Comparison of ENCODE assay signal across 32 mouse cellular contexts in the genomic region with DNA sequence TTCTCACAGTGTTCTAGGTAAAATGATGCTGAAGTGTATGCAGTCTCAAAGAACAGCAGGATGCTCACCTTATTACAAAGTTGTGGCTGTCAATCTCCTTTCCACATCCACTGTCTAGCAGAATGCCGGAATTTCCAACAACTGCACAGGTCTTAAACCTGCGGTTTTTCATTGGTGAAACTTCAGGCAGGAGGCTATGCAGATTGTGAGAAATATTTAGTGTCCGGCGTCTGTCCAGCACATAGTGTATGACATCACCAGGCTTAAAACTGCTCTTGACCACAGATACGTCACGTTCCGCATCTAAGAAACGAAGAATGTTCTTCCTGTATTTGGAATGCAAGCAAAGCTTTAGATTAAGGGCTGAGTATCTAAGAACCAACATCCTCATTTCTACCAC.
"Had no signal": no experiment of that assay in that cellular context is flagged by ENCODE, and none has a peak within 500 bp of the region (broad histone marks: within the 10 kb centered on the region; RNA-seq: fewer than 3 reads in every experiment).

No protein-coding gene starts in this region.

- H3K4me2 ChIP-seq: limb, embryonic 12.5 days; limb, embryonic 13.5 days; limb, embryonic 15.5 days; liver, embryonic 11.5 days; liver, embryonic 12.5 days; liver, embryonic 13.5 days; liver, embryonic 15.5 days; lung, embryonic 14.5 days; lung, embryonic 15.5 days; midbrain, embryonic 11.5 days; midbrain, embryonic 12.5 days; midbrain, embryonic 13.5 days; midbrain, embryonic 15.5 days; neural tube, embryonic 12.5 days; neural tube, embryonic 13.5 days had no signal

- H3K36me3 ChIP-seq: limb, embryonic 12.5 days; limb, embryonic 13.5 days; limb, embryonic 15.5 days; liver, embryonic 12.5 days; liver, embryonic 13.5 days; liver, embryonic 15.5 days; lung, embryonic 15.5 days; midbrain, embryonic 10.5 days; midbrain, embryonic 12.5 days; neural tube, embryonic 12.5 days had no signal

- H3K27me3 ChIP-seq: limb, embryonic 12.5 days; limb, embryonic 13.5 days; limb, embryonic 15.5 days; liver, embryonic 12.5 days; liver, embryonic 13.5 days; liver, embryonic 15.5 days; lung, embryonic 15.5 days; megakaryocyte, embryonic 14.5 days; midbrain, embryonic 12.5 days; midbrain, embryonic 13.5 days; midbrain, embryonic 15.5 days; neural tube, embryonic 12.5 days; neural tube, embryonic 13.5 days had no signal

- H3K4me1 ChIP-seq: limb, embryonic 12.5 days; limb, embryonic 13.5 days; limb, embryonic 15.5 days; liver, embryonic 12.5 days; liver, embryonic 13.5 days; liver, embryonic 15.5 days; lung, embryonic 15.5 days; megakaryocyte, embryonic 14.5 days; midbrain, embryonic 10.5 days; midbrain, embryonic 12.5 days; midbrain, embryonic 13.5 days; midbrain, embryonic 15.5 days; neural tube, embryonic 12.5 days; neural tube, embryonic 13.5 days had no signal

- H3K9ac ChIP-seq: limb, embryonic 12.5 days; limb, embryonic 13.5 days; limb, embryonic 15.5 days; liver, embryonic 12.5 days; liver, embryonic 13.5 days; liver, embryonic 14.5 days; liver, embryonic 15.5 days; liver, postnatal 0 days; lung, embryonic 14.5 days; lung, embryonic 15.5 days; midbrain, embryonic 12.5 days; midbrain, embryonic 13.5 days; midbrain, embryonic 15.5 days; neural tube, embryonic 12.5 days; neural tube, embryonic 13.5 days had no signal

- H3K4me3 ChIP-seq: limb, embryonic 12.5 days; limb, embryonic 13.5 days; limb, embryonic 15.5 days; liver, embryonic 12.5 days; liver, embryonic 13.5 days; liver, embryonic 15.5 days; lung, embryonic 15.5 days; megakaryocyte, embryonic 14.5 days; midbrain, embryonic 10.5 days; midbrain, embryonic 12.5 days; midbrain, embryonic 13.5 days; midbrain, embryonic 15.5 days; myocyte; neural tube, embryonic 12.5 days; neural tube, embryonic 13.5 days had no signal

- H3K27ac ChIP-seq: limb, embryonic 12.5 days; limb, embryonic 13.5 days; limb, embryonic 15.5 days; liver, embryonic 12.5 days; liver, embryonic 13.5 days; liver, embryonic 14.5 days; liver, embryonic 15.5 days; lung, embryonic 15.5 days; macrophage; midbrain, embryonic 10.5 days; midbrain, embryonic 12.5 days; midbrain, embryonic 13.5 days; midbrain, embryonic 15.5 days; neural tube, embryonic 12.5 days; neural tube, embryonic 13.5 days had no signal

- H3K9me3 ChIP-seq: limb, embryonic 12.5 days; limb, embryonic 13.5 days; limb, embryonic 15.5 days; liver, embryonic 12.5 days; liver, embryonic 13.5 days; liver, embryonic 15.5 days; lung, embryonic 15.5 days; megakaryocyte, embryonic 14.5 days; midbrain, embryonic 10.5 days; midbrain, embryonic 12.5 days; midbrain, embryonic 13.5 days; midbrain, embryonic 15.5 days; neural tube, embryonic 12.5 days; neural tube, embryonic 13.5 days had no signal

- ATAC-seq: liver, embryonic 12.5 days; liver, postnatal 0 days; lung, postnatal 0 days; midbrain, embryonic 13.5 days; midbrain, embryonic 15.5 days; midbrain, embryonic 16.5 days had no signal

- DNase-seq: left cerebral cortex, postnatal 4 days; liver; liver, embryonic 13.5 days; liver, postnatal 0 days; lung, adult 18-20 months; lung, adult 2 months; lung, embryonic 14.5 days; lung, postnatal 10 days; lung, postnatal 14 days; lung, postnatal 36 days; lung, postnatal 4 days; midbrain, embryonic 14.5 days had no signal
